Mouse (Mus musculus): ENCODE measurements around the gene 4931428L18Rik. TPM values are rescaled to one million over a fixed set of nuclear protein-coding genes. Genes with fewer than 3 reads are reported as not detected.

The 4931428L18Rik gene
- total RNA-seq, 2 experiments from 2014 or later: 0.51 TPM; not detected in 1

GRCm38 (mm10) chr1:31152799-31153426, 69.6 kb downstream of the 4931428L18Rik start:
- DNase-seq (ENCODE audit: low spot score in 2 of 2): no peak

- no peak for DNase-seq (ENCODE audit: low spot score in 2 of 2)
These were observed 71.9 kb downstream of the 4931428L18Rik start for GRCm38 (mm10) chr1:31150546-31150945.

GRCm38 (mm10) chr1:31149671-31150070, 72.8 kb downstream of the 4931428L18Rik start:
- no peak for DNase-seq (ENCODE audit: low spot score in 2 of 2)

GRCm38 (mm10) chr1:31143571-31143970, 78.9 kb downstream of the 4931428L18Rik start:
- no peak for DNase-seq (ENCODE audit: low spot score in 2 of 2)

- no peak for DNase-seq (ENCODE audit: low spot score in 2 of 2)
These were observed 80.0 kb downstream of the 4931428L18Rik start for GRCm38 (mm10) chr1:31142288-31143094.

GRCm38 (mm10) chr1:31138387-31138786, 84.1 kb downstream of the 4931428L18Rik start:
- no peak for DNase-seq (ENCODE audit: low spot score in 2 of 2)

GRCm38 (mm10) chr1:31113466-31113865, 109.0 kb downstream of the 4931428L18Rik start:
- DNase-seq (ENCODE audit: low spot score in 2 of 2): peak in 1 of 2 experiments; percentile 10

GRCm38 (mm10) chr1:31107961-31108360, 114.5 kb downstream of the 4931428L18Rik start:
- no peak for DNase-seq (ENCODE audit: low spot score in 2 of 2)

- no peak for DNase-seq (ENCODE audit: low spot score in 2 of 2)
These were observed 119.4 kb downstream of the 4931428L18Rik start for GRCm38 (mm10) chr1:31102863-31103657.

- DNase-seq (ENCODE audit: low spot score in 2 of 2): no peak
These were observed 120.2 kb downstream of the 4931428L18Rik start for GRCm38 (mm10) chr1:31102280-31102679.

GRCm38 (mm10) chr1:31097208-31097607, 125.3 kb downstream of the 4931428L18Rik start:
- no peak for DNase-seq (ENCODE audit: low spot score in 2 of 2)

GRCm38 (mm10) chr1:31096466-31096793, 126.1 kb downstream of the 4931428L18Rik start:
- no peak for DNase-seq (ENCODE audit: low spot score in 2 of 2)

GRCm38 (mm10) chr1:31095706-31096465, 126.6 kb downstream of the 4931428L18Rik start:
- no peak for DNase-seq (ENCODE audit: low spot score in 2 of 2)

- no peak for DNase-seq (ENCODE audit: low spot score in 2 of 2)
These were observed 127.7 kb downstream of the 4931428L18Rik start for GRCm38 (mm10) chr1:31094792-31095191.

GRCm38 (mm10) chr1:31093939-31094338, 128.5 kb downstream of the 4931428L18Rik start:
- no peak for DNase-seq (ENCODE audit: low spot score in 2 of 2)

- DNase-seq (ENCODE audit: low spot score in 2 of 2): no peak
These were observed 133.8 kb downstream of the 4931428L18Rik start for GRCm38 (mm10) chr1:31088686-31089085.

GRCm38 (mm10) chr1:31072523-31073370, 149.7 kb downstream of the 4931428L18Rik start:
- DNase-seq (ENCODE audit: low spot score in 2 of 2): no peak

- DNase-seq (ENCODE audit: low spot score in 2 of 2): no peak
These were observed 151.3 kb downstream of the 4931428L18Rik start for GRCm38 (mm10) chr1:31071209-31071608.

- no peak for DNase-seq (ENCODE audit: low spot score in 2 of 2)
These were observed 157.4 kb downstream of the 4931428L18Rik start for GRCm38 (mm10) chr1:31064817-31065740.

All from adrenal gland, adult 18-20 months (tissue).